Mouse (Mus musculus) G1E (cell line): ENCODE results near the gene Ube2d3. TPM values are rescaled to one million over a fixed set of nuclear protein-coding genes. Genes with fewer than 3 reads are reported as not detected.

Experiments used
- ATAC-seq: 2 replicates; pipeline ENCODE4 v1.8.0; 2016; ENCODE audit warnings: mild to moderate bottlenecking; ENCODE audit not compliant: insufficient number of reproducible peaks, poor library complexity, low FRiP score, severe bottlenecking; ENCODE audit errors: extremely low read depth
- DNase-seq: peaks from one replicate; pipeline ENCODE4 v3.0.0; 2012; ENCODE audit warnings: low spot score
- H3K27me3 ChIP-seq: 2 replicates; pipeline ENCODE4 v1.6.1; 2012; ENCODE audit warnings: mild to moderate bottlenecking, low read length, inconsistent platforms; ENCODE audit not compliant: insufficient read depth
- H3K36me3 ChIP-seq: replicated peaks from 2 replicates; pipeline ENCODE3; 2012; ENCODE audit warnings: mild to moderate bottlenecking, inconsistent platforms
- H3K4me1 ChIP-seq: 2 replicates; pipeline ENCODE4 v1.6.1; 2012; ENCODE audit warnings: low read depth, low read length, inconsistent platforms, mixed read lengths; ENCODE audit not compliant: insufficient read depth
- H3K4me3 ChIP-seq: 2 replicates; pipeline ENCODE4 v1.5.1; 2012; ENCODE audit warnings: low read depth, mild to moderate bottlenecking, inconsistent platforms, low read length, moderate library complexity, mixed read lengths
- H3K9me3 ChIP-seq: replicated peaks from 2 replicates; pipeline ENCODE4 v1.6.1; 2012; ENCODE audit warnings: inconsistent platforms
- CTCF ChIP-seq: IDR thresholded peaks from 2 replicates; pipeline ENCODE4 v1.5.1; 2012; ENCODE audit warnings: low read depth, low read length, inconsistent platforms, mixed read lengths
- GATA1 ChIP-seq: IDR thresholded peaks from 2 replicates; pipeline ENCODE4 v1.6.1; 2012; ENCODE audit warnings: borderline replicate concordance, low read length, inconsistent platforms, mixed read lengths
- GATA2 ChIP-seq: IDR thresholded peaks from 2 replicates; pipeline ENCODE4 v1.6.1; 2012; ENCODE audit warnings: low read depth, low read length, inconsistent platforms, borderline replicate concordance
- POLR2AphosphoS5 ChIP-seq: IDR thresholded peaks from 2 replicates; pipeline ENCODE4 v1.6.1; 2012; ENCODE audit warnings: low read depth, low read length, inconsistent platforms; ENCODE audit not compliant: insufficient replicate concordance
- TAL1 ChIP-seq: conservative IDR thresholded peaks from 2 replicates; pipeline ENCODE4 v1.6.1; 2012; ENCODE audit warnings: low read depth, low read length, inconsistent platforms, mixed read lengths
- polyA plus RNA-seq: library from polyadenylated mRNA; stranded (reverse); fragments of >175 nt; gene quantifications from 2 replicates; pipeline ENCODE4 v1.2.3, GENCODE M21; 2012
- total RNA-seq, 2 experiments: library from RNA; stranded (forward) in 1 of 2; stranded (reverse) in 1 of 2; fragments of 200-1000 nt in 1 of 2; fragments of >200 nt in 1 of 2; fragmentation: Nextera tagmentation in 1 of 2; gene quantifications; 2 replicates each; pipeline ENCODE4 v1.2.3; 2014 to 2017

Gene Ube2d3
- total and polyA plus RNA-seq, 3 experiments: 446 to 1,026 (median 623) TPM

DNA sequence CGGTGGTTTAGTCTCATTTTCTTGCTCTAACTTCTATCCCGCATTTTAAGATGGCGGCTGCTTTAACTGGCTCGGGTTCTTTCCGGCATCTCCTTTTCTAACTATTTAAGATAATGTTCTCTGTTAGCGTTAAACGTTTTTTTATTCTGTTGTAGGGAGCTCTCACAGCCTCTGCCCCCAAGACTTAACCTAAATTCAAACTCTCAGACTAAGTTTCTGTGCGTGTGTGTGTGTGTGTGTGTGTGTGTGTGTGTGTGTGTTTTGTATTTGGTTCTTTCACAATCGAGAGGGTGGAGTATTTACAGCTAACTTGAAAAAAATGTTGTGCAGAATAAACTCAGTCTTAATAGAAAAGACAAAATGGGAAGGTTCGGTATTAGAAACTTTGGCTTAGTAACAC is 2.7 kb downstream of the Ube2d3 start:
- H3K36me3 ChIP-seq: peaks cover 35% of the 10 kb centered on the region
- ATAC-seq: no peak
- H3K9me3 ChIP-seq: no peaks in the 10 kb centered on the region
- H3K27me3 ChIP-seq: no peaks in the 10 kb centered on the region
- peak overlapping the region; percentile 93 for H3K4me3 ChIP-seq
- no peak for DNase-seq
- peaks cover 35% of the 10 kb centered on the region for H3K4me1 ChIP-seq
- TF ChIP-seq GATA2 (no peak), GATA1 (no peak), POLR2AphosphoS5 (no peak), CTCF (no peak), TAL1 (no peak)

DNA sequence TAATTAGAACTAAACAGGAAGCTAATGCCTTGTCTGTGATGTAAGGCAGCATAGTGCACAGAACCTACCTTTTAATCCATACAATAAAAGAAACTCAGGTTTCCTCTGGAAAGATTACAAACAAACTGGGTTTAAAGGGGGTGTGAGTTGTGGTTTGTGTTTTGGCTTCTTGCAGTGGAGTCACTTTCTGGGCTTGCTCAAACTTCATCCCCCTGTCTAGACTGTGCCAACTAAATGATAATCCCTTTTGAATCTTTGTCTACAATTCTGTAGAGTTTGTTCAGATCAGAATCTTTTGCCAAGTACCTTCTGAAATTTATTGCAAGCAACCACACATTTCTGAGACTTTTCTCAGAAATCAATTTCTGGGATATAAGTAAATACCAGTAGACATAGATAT is 7.0 kb downstream of the Ube2d3 start:
- TF ChIP-seq TAL1: no peak
- TF ChIP-seq POLR2AphosphoS5: no peak
- TF ChIP-seq CTCF: no peak
- no peak for TF ChIP-seq GATA2
- TF ChIP-seq GATA1: no peak
- H3K4me3 ChIP-seq: no peak overlapping the region
- H3K4me1 ChIP-seq: peaks cover 31% of the 10 kb centered on the region
- ATAC-seq (no peak), DNase-seq (no peak)
- no peaks in the 10 kb centered on the region for H3K9me3 ChIP-seq
- peaks cover 44% of the 10 kb centered on the region for H3K36me3 ChIP-seq
- H3K27me3 ChIP-seq: no peaks in the 10 kb centered on the region

DNA sequence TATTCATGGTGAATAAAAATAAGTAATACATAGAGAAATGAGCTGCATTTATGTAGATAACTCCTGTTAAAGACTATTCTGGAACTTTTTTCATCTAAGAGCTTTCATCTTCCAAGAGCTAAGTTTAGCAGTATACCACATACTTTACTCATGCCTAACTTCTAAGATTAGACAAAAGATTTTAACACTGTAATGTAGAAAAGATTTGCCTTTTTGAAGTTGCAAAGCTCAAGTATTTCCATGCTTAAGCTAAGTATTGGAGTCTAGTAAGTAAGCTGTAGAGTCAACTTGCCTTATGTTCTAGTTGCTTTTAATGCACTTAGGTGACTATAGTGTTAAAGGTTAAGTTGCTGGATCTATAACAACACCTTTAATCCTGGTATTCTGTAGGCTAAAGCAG is 21.0 kb downstream of the Ube2d3 start:
- no peak for TF ChIP-seq GATA2
- no peak for TF ChIP-seq GATA1
- TF ChIP-seq POLR2AphosphoS5: no peak
- no peak overlapping the region for H3K4me3 ChIP-seq
- DNase-seq (no peak), ATAC-seq (no peak)
- H3K9me3 ChIP-seq: no peaks in the 10 kb centered on the region
- H3K36me3 ChIP-seq: peaks cover 79% of the 10 kb centered on the region
- no peaks in the 10 kb centered on the region for H3K27me3 ChIP-seq
- no peaks in the 10 kb centered on the region; the same call in 1 of the 2 replicates for H3K4me1 ChIP-seq

GRCm38 (mm10) chr3:135468402-135468801 is 30.5 kb downstream of the Ube2d3 start:
- no peak overlapping the region for H3K4me3 ChIP-seq
- no peaks in the 10 kb centered on the region for H3K27me3 ChIP-seq
- no peak for DNase-seq
- H3K4me1 ChIP-seq: no peaks in the 10 kb centered on the region
- no peak for ATAC-seq
- H3K9me3 ChIP-seq: no peaks in the 10 kb centered on the region
- TF ChIP-seq POLR2AphosphoS5: no peak
- TF ChIP-seq CTCF: no peak
- TF ChIP-seq GATA1: no peak
- TF ChIP-seq GATA2: no peak
- TF ChIP-seq TAL1: no peak
- peaks cover 25% of the 10 kb centered on the region for H3K36me3 ChIP-seq

DNA sequence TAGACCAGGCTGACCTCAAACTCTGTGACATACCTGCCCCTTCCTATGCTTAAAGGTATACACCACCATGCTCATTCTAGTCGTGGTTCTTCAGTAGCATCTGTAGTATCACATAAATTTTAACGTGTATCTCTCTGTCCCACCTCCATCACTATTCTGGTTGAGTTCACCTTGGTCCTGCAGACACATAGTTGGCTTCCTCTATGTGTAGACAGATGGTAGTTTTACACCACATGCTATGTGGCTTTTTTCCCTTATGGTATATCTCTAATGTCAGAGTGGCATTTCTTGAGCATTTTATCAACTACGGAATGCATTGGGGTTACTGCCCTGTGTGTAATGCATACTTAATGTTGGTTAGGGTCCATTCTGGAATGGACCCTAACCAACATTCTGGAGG is 31.2 kb downstream of the Ube2d3 start:
- H3K4me3 ChIP-seq: no peak overlapping the region
- no peak for ATAC-seq

GRCm38 (mm10) chr3:135469974-135470373 is 32.0 kb downstream of the Ube2d3 start:
- TF ChIP-seq GATA1 (no peak), TAL1 (no peak), GATA2 (no peak), CTCF (no peak), POLR2AphosphoS5 (no peak; the same call in 1 of the 2 replicates)
- Histone ChIP-seq H3K4me3 (no peak overlapping the region), H3K4me1 (no peaks in the 10 kb centered on the region), H3K9me3 (no peaks in the 10 kb centered on the region), H3K36me3 (peaks cover 12% of the 10 kb centered on the region), H3K27me3 (peaks cover 4% of the 10 kb centered on the region)
- 0 out of 2 replicates have a peak, but pooled peaks have one; percentile 19 for ATAC-seq
- no peak for DNase-seq

More for the DNA sequence above, 31.2 kb downstream of the Ube2d3 start:
- Histone ChIP-seq H3K4me1 (no peaks in the 10 kb centered on the region), H3K9me3 (no peaks in the 10 kb centered on the region), H3K36me3 (peaks cover 20% of the 10 kb centered on the region), H3K27me3 (no peaks in the 10 kb centered on the region)
- DNase-seq: no peak
- TF ChIP-seq TAL1: no peak
- TF ChIP-seq GATA2: no peak
- TF ChIP-seq POLR2AphosphoS5: no peak; the same call in 1 of the 2 replicates
- no peak for TF ChIP-seq CTCF
- no peak for TF ChIP-seq GATA1

DNA sequence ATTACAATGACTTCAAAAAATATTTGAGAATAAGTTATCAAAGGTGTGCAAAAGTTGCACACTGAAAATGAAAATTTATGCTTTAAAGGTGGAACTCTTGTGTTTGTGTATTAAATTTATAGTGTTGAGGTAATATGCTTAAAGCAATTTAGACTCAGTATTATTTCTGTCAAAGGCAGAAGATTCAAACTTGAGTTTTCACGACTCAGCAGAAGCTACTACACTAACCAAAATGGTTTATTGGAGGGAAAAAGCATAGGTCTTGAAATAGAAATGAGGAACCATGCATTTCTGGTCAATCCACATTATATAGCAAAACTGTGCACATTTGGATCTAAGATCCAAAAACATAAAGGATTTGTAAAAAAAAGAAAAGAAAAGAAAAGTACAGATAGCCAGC is 32.9 kb downstream of the Ube2d3 start:
- Histone ChIP-seq H3K27me3 (peaks cover 9% of the 10 kb centered on the region), H3K4me1 (no peaks in the 10 kb centered on the region), H3K4me3 (no peak overlapping the region), H3K9me3 (no peaks in the 10 kb centered on the region), H3K36me3 (peaks cover 12% of the 10 kb centered on the region)
- DNase-seq (no peak), ATAC-seq (no peak)
- TF ChIP-seq GATA1: no peak
- TF ChIP-seq CTCF: no peak
- no peak for TF ChIP-seq POLR2AphosphoS5
- no peak for TF ChIP-seq TAL1
- TF ChIP-seq GATA2: no peak
